Mouse (Mus musculus) frontal cortex, adult (tissue): ENCODE measurements around the gene Tpcn1.
A peak's percentile ranks its signal among the peaks of the same experiment; 100 is the strongest.

Experiments
- ATAC-seq: cut with Nextera tagmentation; 2 replicates; pipeline ENCODE4 v1.9.2; 2017; ENCODE audit warnings: mild to moderate bottlenecking, moderate library complexity, mixed read lengths; ENCODE audit not compliant: low TSS enrichment

The Tpcn1 gene

GRCm38 (mm10) chr5:120609246-120609775 lies 20.8 kb upstream of the Tpcn1 start:
- ATAC-seq, result no peak

- no peak for ATAC-seq
Observed at GRCm38 (mm10) chr5:120607335-120607734, 18.9 kb upstream of the Tpcn1 start.

GRCm38 (mm10) chr5:120606590-120607200 lies 18.2 kb upstream of the Tpcn1 start:
- ATAC-seq, result peak; percentile 19; the same call in 1 of the 2 replicates

DNA sequence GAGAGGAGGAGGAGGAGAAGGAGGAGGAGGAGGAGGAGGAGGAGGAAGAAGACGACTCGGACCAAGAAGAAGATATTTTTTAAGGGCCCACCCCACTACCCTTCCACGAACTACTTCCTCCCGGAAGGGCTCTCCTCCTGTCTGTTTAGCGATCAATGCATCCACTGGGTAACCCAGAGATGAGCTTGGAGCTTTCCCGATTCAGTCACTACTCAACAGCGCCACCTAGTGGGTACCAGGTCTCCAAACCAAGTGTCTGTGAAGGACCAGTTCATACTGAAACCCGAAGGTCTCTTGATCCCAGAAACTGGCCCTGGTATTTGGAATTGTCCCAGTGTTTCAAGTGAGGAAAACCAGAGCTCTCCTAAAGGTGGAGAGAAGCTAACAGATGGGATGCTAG lies 17.2 kb upstream of the Tpcn1 start:
- peak; percentile 79 for ATAC-seq

DNA sequence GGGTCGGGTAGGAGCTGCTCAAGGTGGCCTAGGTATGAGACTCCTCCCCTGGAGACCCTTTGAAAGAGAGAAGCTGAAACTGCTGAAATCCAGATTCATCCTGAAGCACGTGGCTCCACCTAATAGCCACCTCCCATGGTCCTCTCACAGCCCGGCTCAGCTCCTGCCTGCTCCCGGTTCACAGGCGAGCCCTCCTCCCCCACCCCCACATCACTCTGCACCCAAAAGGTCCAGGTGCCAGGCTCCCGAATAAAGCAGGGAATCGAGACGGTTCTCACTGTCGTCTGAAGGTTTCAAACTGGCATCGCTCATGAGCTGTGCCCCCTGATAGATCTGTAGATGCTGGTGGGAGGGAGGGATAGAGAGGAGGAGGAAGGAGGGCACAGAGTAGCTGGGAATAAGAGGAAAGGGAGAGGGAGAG lies 16.8 kb upstream of the Tpcn1 start:
- peak; percentile 25; the same call in 1 of the 2 replicates for ATAC-seq

GRCm38 (mm10) chr5:120604839-120605238 lies 16.4 kb upstream of the Tpcn1 start:
- peak; percentile 64 for ATAC-seq

- no peak for ATAC-seq
Observed at GRCm38 (mm10) chr5:120603515-120603914, 15.0 kb upstream of the Tpcn1 start.

DNA sequence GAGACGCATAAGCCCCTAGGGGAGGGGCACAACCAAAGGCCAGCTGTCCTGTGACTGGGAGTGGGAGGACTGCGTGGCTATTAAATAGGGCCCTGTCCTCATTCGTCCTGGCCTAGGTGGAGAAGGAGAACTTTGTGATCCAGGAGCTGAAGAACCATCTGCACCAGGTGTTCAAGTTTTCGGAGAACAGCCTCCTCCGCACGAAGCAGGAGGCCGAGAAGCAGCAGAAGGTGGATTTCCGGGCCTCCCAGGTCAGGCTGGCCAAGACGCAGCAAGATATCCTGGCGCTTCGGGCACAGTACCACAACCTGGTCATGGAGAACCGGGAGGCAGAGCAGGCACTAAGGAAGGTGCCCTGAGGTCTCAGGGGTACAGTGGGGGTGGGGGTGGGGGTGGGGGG lies 13.7 kb upstream of the Tpcn1 start:
- ATAC-seq, result no peak

- no peak for ATAC-seq
Observed at GRCm38 (mm10) chr5:120600946-120601668, 12.6 kb upstream of the Tpcn1 start.

DNA sequence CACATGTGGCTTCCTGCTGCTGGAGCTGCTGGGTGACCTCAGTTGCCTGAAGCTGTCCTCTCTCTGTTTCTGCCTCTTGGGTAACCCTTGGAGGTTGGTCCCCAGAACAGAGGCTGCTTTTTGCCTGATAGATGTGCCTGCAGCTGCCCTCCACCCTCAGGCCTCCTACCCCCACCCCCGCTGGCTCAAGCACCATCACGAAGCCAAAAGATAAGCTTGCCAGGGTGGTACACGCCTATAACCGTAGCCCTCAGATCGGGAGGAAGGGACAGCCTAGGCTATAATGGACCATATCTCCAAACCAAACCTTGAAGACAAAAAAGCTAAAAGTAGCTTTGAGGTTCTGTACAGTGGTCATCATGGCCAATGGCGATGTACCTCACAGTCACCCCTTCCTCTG lies 11.2 kb upstream of the Tpcn1 start:
- ATAC-seq, result no peak

DNA sequence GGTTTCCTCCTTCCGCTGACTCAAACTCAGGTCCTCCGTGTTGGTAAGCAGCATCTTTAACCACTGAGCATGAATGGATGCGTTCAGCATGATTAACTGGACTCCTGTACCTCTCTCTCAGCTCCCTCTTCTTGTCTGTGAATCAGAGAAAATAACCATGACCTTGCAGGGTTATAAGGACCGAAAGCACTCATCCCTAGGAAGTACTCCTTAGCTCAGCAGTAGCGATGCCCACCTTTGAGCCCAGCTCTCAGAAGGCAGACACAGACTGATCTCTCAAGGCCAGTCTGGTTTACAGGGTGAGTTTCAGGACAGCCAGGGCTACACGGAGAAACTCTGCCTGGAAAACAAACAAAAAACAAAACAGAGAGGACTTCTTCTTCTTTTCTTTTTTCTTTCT lies 6.0 kb upstream of the Tpcn1 start:
- ATAC-seq, result no peak

GRCm38 (mm10) chr5:120592141-120592540 lies 3.7 kb upstream of the Tpcn1 start:
- ATAC-seq, result no peak

- no peak for ATAC-seq
Observed at GRCm38 (mm10) chr5:120590356-120591010, 2.0 kb upstream of the Tpcn1 start.

GRCm38 (mm10) chr5:120587940-120588568 lies 419 bp downstream of the Tpcn1 start:
- no peak for ATAC-seq

GRCm38 (mm10) chr5:120587616-120587926 lies 902 bp downstream of the Tpcn1 start:
- no peak for ATAC-seq

DNA sequence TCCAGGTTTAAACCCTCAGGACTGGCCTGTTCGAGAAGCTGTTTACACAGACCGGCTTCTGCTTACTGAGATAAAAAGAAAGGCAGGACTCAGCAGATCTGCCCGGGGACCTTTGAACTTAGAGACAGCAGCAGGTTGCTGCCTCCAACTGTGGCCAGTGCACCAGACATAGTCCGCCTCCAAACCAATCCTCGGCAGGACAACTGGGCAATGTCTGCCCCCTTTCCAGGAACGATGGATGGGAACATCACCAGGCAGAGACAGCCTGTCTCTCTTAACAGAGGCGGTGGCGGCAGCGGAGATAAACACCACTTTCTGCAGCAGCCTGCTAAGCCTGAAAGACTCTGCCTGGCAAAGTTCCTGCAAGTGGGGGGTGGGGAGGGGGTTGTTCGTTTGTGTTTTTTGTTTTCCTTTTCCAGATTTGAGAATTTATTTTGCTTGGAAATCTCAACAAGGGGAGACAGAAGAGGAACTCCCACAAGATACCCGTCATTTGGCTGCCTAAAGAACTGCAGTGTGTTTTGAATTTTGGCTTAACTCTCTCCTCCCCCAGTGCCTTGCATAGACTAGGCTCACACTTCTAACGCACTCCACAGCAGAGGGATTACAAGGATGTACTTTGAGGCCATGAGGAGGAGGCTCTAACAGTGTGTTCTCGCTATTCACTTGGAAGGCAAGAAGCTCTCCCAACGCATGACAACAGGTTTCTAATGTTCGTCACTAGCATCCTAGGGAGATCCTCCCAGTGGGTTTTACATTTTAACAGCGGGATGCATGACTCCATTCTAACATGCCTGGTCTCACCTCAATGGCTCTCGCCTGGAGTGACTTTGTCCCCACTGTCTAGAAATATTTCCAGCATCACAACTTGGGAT lies 1.5 kb downstream of the Tpcn1 start:
- peak; percentile 66 for ATAC-seq

- no peak for ATAC-seq
Observed at GRCm38 (mm10) chr5:120584968-120585367, 3.5 kb downstream of the Tpcn1 start.

- ATAC-seq, result no peak
Observed at GRCm38 (mm10) chr5:120583511-120583910, 5.0 kb downstream of the Tpcn1 start.

- no peak for ATAC-seq
Observed at GRCm38 (mm10) chr5:120582002-120582401, 6.5 kb downstream of the Tpcn1 start.

GRCm38 (mm10) chr5:120579898-120580626 lies 8.4 kb downstream of the Tpcn1 start:
- ATAC-seq, result no peak
